Mouse (Mus musculus) central nervous system, embryonic 18 days (tissue): ENCODE results near the gene Btg1. TPM values are rescaled to one million over a fixed set of nuclear protein-coding genes. Genes with fewer than 3 reads are reported as not detected.

ENCODE experiments used
- polyA plus RNA-seq: library from polyadenylated mRNA; depleted of rRNA; stranded (reverse); fragments of >200 nt; gene quantifications from 2 replicates; pipeline ENCODE4 v1.2.3, GENCODE M21; 2012; rRNA removed

Gene Btg1
- polyA plus RNA-seq: 35.0 and 37.8 TPM in 2 replicates

GRCm38 (mm10) chr10:96616709-96617116 lies at the start of gene Btg1:
Gene Btg1, plus strand, starts transcription at chr10:96617006.

